ENCODE assay signal across 16 mouse cellular contexts in genomic region chr8:87534846-87535245, GRCm38 (mm10). TPM values are rescaled to one million over a fixed set of nuclear protein-coding genes. Genes with fewer than 3 reads are reported as not detected.
DNase-seq lines count a peak whose midpoint lies in the region; ATAC-seq lines count a peak whose summit lies in the region.
"Had no signal": no experiment of that assay in that cellular context is flagged by ENCODE, and none has a peak within 500 bp of the region (broad histone marks: within the 10 kb centered on the region; RNA-seq: fewer than 3 reads in every experiment).

No protein-coding gene starts in this region.

- 38% methylated on average over 2 of the region's 2 CpGs for WGBS in forebrain, embryonic 11.5 days
- 47% methylated on average over 2 of the region's 2 CpGs for WGBS in forebrain, embryonic 10.5 days
- 42% methylated on average over 2 of the region's 2 CpGs for WGBS in limb, embryonic 11.5 days
- 42% methylated on average over 2 of the region's 2 CpGs for WGBS in limb, embryonic 10.5 days
- WGBS in hindbrain, embryonic 14.5 days = 30% methylated on average over 2 of the region's 2 CpGs

- H3K4me1 ChIP-seq in forebrain, embryonic 11.5 days (replicated peaks; ENCODE audit: control insufficient read depth, insufficient read depth, low read length) = no peaks in the 10 kb centered on the region
- peaks cover 10% of the 10 kb centered on the region for H3K4me1 ChIP-seq in forebrain, embryonic 10.5 days
- 0 out of 2 replicates have a peak, but pooled peaks cover 3% of the 10 kb centered on the region for H3K4me1 ChIP-seq in limb, embryonic 11.5 days (ENCODE audit: control insufficient read depth, insufficient read depth, low read length)
- peaks cover 8% of the 10 kb centered on the region; the same call in 1 of the 2 replicates for H3K4me1 ChIP-seq in limb, embryonic 10.5 days
- H3K4me1 ChIP-seq in hindbrain, embryonic 14.5 days (replicated peaks; ENCODE audit: control insufficient read depth, insufficient read depth, low read length) = 0 out of 2 replicates have a peak, but pooled peaks cover 3% of the 10 kb centered on the region
- H3K4me1 ChIP-seq: intestine, embryonic 15.5 days; liver, embryonic 12.5 days had no signal

- no peaks in the 10 kb centered on the region for H3K27me3 ChIP-seq in forebrain, embryonic 11.5 days (ENCODE audit: control insufficient read depth, insufficient read depth, low read length)
- peaks cover 7% of the 10 kb centered on the region; the same call in 1 of the 2 replicates for H3K27me3 ChIP-seq in forebrain, embryonic 10.5 days (ENCODE audit: poor library complexity, severe bottlenecking)
- no peaks in the 10 kb centered on the region for H3K27me3 ChIP-seq in limb, embryonic 11.5 days (ENCODE audit: control insufficient read depth, insufficient read depth, low read length)
- H3K27me3 ChIP-seq in limb, embryonic 10.5 days (ENCODE audit: low read depth, poor library complexity, severe bottlenecking) = 0 out of 2 replicates have a peak, but pooled peaks cover 16% of the 10 kb centered on the region
- no peaks in the 10 kb centered on the region for H3K27me3 ChIP-seq in hindbrain, embryonic 14.5 days (ENCODE audit: control insufficient read depth, insufficient read depth, low read length)
- H3K27me3 ChIP-seq: intestine, embryonic 15.5 days had no signal

- ATAC-seq in forebrain, embryonic 11.5 days (replicated peaks; ENCODE audit: low FRiP score) = no peak
- no peak for ATAC-seq in limb, embryonic 11.5 days (ENCODE audit: insufficient number of reproducible peaks, low FRiP score, low TSS enrichment, low read depth)
- no peak for ATAC-seq in hindbrain, embryonic 14.5 days (ENCODE audit: low FRiP score)
- ATAC-seq: forebrain, embryonic 16.5 days; intestine, embryonic 15.5 days; liver, embryonic 12.5 days had no signal

- no peaks in the 10 kb centered on the region for H3K36me3 ChIP-seq in forebrain, embryonic 11.5 days (ENCODE audit: control insufficient read depth, insufficient read depth, low read length)
- no peaks in the 10 kb centered on the region for H3K36me3 ChIP-seq in forebrain, embryonic 10.5 days (replicated peaks)
- H3K36me3 ChIP-seq in limb, embryonic 11.5 days (ENCODE audit: control insufficient read depth, insufficient read depth, low read length) = no peaks in the 10 kb centered on the region
- H3K36me3 ChIP-seq in limb, embryonic 10.5 days = no peaks in the 10 kb centered on the region
- no peaks in the 10 kb centered on the region for H3K36me3 ChIP-seq in hindbrain, embryonic 14.5 days (replicated peaks; ENCODE audit: control insufficient read depth, insufficient read depth)
- H3K36me3 ChIP-seq: embryonic facial prominence, embryonic 12.5 days; intestine, embryonic 15.5 days; liver, embryonic 12.5 days had no signal

- no peak overlapping the region for H3K4me2 ChIP-seq in forebrain, embryonic 11.5 days (ENCODE audit: low read depth, low read length, severe bottlenecking)
- H3K4me2 ChIP-seq in limb, embryonic 11.5 days (ENCODE audit: low read depth, severe bottlenecking) = no peak overlapping the region
- no peak overlapping the region for H3K4me2 ChIP-seq in hindbrain, embryonic 14.5 days (replicated peaks)
- H3K4me2 ChIP-seq: embryonic facial prominence, embryonic 12.5 days; intestine, embryonic 15.5 days; liver, embryonic 12.5 days had no signal

- DNase-seq in forebrain, embryonic 11.5 days (ENCODE audit: low spot score) = peak; percentile 50
- DNase-seq in forebrain, embryonic 10.5 days (ENCODE audit: extremely low spot score, low spot score) = no peak
- DNase-seq in limb, embryonic 11.5 days (ENCODE audit: low spot score) = peak; percentile 25
- DNase-seq in limb, embryonic 10.5 days (ENCODE audit: low spot score) = no peak
- DNase-seq in brain, adult 2 months (ENCODE audit: low read depth, low spot score) = peak; percentile 44
- peak; percentile 40 for DNase-seq in hindbrain, embryonic 14.5 days (ENCODE audit: low spot score)
- DNase-seq in ovary, postnatal 14 days (ENCODE audit: low spot score) = no peak
- DNase-seq in spleen, postnatal 14 days (ENCODE audit: low spot score in 2 of 2) = no peak
- DNase-seq: lung, postnatal 36 days; thymus, postnatal 14 days had no signal

- no peak overlapping the region for H3K27ac ChIP-seq in forebrain, embryonic 11.5 days (ENCODE audit: low read depth, low read length)
- no peak overlapping the region for H3K27ac ChIP-seq in forebrain, embryonic 10.5 days
- H3K27ac ChIP-seq in limb, embryonic 11.5 days (replicated peaks; ENCODE audit: low read depth, low read length) = no peak overlapping the region
- no peak overlapping the region for H3K27ac ChIP-seq in limb, embryonic 10.5 days
- H3K27ac ChIP-seq in hindbrain, embryonic 14.5 days = peak overlapping the region; percentile 48; the same call in 1 of the 2 replicates
- H3K27ac ChIP-seq: embryonic facial prominence, embryonic 12.5 days; intestine, embryonic 15.5 days; liver, embryonic 12.5 days had no signal

- no peaks in the 10 kb centered on the region for H3K9me3 ChIP-seq in forebrain, embryonic 11.5 days (ENCODE audit: control insufficient read depth, low read length)
- no peaks in the 10 kb centered on the region for H3K9me3 ChIP-seq in forebrain, embryonic 10.5 days
- H3K9me3 ChIP-seq in limb, embryonic 11.5 days (ENCODE audit: control insufficient read depth, low read length) = no peaks in the 10 kb centered on the region
- H3K9me3 ChIP-seq in limb, embryonic 10.5 days (replicated peaks) = no peaks in the 10 kb centered on the region
- no peaks in the 10 kb centered on the region for H3K9me3 ChIP-seq in hindbrain, embryonic 14.5 days (ENCODE audit: control insufficient read depth, low read length)
- H3K9me3 ChIP-seq: embryonic facial prominence, embryonic 12.5 days; intestine, embryonic 15.5 days; liver, embryonic 12.5 days had no signal

- no peak overlapping the region for H3K9ac ChIP-seq in forebrain, embryonic 11.5 days (ENCODE audit: low read length)
- H3K9ac ChIP-seq in limb, embryonic 11.5 days (ENCODE audit: low read length) = no peak overlapping the region
- no peak overlapping the region for H3K9ac ChIP-seq in hindbrain, embryonic 14.5 days
- H3K9ac ChIP-seq: embryonic facial prominence, embryonic 12.5 days; intestine, embryonic 15.5 days; liver, embryonic 12.5 days had no signal

- H3K4me3 ChIP-seq in forebrain, embryonic 11.5 days (ENCODE audit: low read depth, low read length) = no peak overlapping the region
- H3K4me3 ChIP-seq in forebrain, embryonic 10.5 days = no peak overlapping the region
- no peak overlapping the region for H3K4me3 ChIP-seq in limb, embryonic 11.5 days (ENCODE audit: low read depth, low read length)
- no peak overlapping the region for H3K4me3 ChIP-seq in limb, embryonic 10.5 days
- H3K4me3 ChIP-seq in hindbrain, embryonic 14.5 days (replicated peaks; ENCODE audit: low read length) = no peak overlapping the region
- H3K4me3 ChIP-seq: embryonic facial prominence, embryonic 12.5 days; intestine, embryonic 15.5 days; liver, embryonic 12.5 days had no signal

RNA-seq across cellular contexts. Expression of gene 4933402J07Rik, which starts 28.8 kb away (rescaled TPM):
- not detected in 2 replicates for polyA plus RNA-seq in forebrain, embryonic 11.5 days (2014; fragmentation: Nextera tagmentation; extraction: Ambion mirVana)
- not detected in 2 replicates for polyA plus RNA-seq in forebrain, embryonic 10.5 days (2016; fragmentation: Nextera tagmentation; extraction: Ambion mirVana)
- polyA plus RNA-seq in limb, embryonic 11.5 days (2014; fragmentation: Nextera tagmentation; extraction: Ambion mirVana) = not detected in 2 replicates
- not detected in 2 replicates for polyA plus RNA-seq in limb, embryonic 10.5 days (2016; fragmentation: Nextera tagmentation; extraction: Ambion mirVana)
- not detected in 2 replicates for polyA plus RNA-seq in hindbrain, embryonic 14.5 days (2014; fragmentation: Nextera tagmentation; extraction: Ambion mirVana)
- polyA plus RNA-seq: C2C12; embryonic facial prominence, embryonic 12.5 days; forebrain, embryonic 16.5 days; heart, postnatal 0 days; intestine, embryonic 15.5 days; liver, embryonic 12.5 days had no signal

Comparison
In these comparisons a context has a peak if more than half of its experiments do, and no peak if none do; other contexts are left out.
1. DNase-seq: peak in forebrain, embryonic 11.5 days (single experiment), limb, embryonic 11.5 days (single experiment), brain, adult 2 months (single experiment) and hindbrain, embryonic 14.5 days (single experiment); none in forebrain, embryonic 10.5 days (single experiment), limb, embryonic 10.5 days (single experiment), ovary, postnatal 14 days (single experiment) and spleen, postnatal 14 days (0 of 2).